Comparison of ENCODE assay signal across 15 mouse cellular contexts in genomic region chr10:75298608-75299007, GRCm38 (mm10).
"Had no signal": no experiment of that assay in that cellular context is flagged by ENCODE, and none has a peak within 500 bp of the region (broad histone marks: within the 10 kb centered on the region; RNA-seq: fewer than 3 reads in every experiment).

No protein-coding gene starts in this region.

- H3K36me3 ChIP-seq: midbrain, embryonic 15.5 days had no signal

- DNase-seq: kidney, postnatal 36 days; layer of hippocampus, postnatal 36 days; liver, embryonic 13.5 days; lung, embryonic 14.5 days; right cerebral cortex, adult 18-20 months; right cerebral cortex, postnatal 14 days; right cerebral cortex, postnatal 4 days; thymus, adult 18-20 months; thymus, postnatal 36 days had no signal

- ATAC-seq: lung, postnatal 0 days; midbrain, embryonic 15.5 days had no signal

- H3K9ac ChIP-seq: liver, embryonic 13.5 days; lung, embryonic 14.5 days; midbrain, embryonic 12.5 days; midbrain, embryonic 15.5 days had no signal

- H3K27me3 ChIP-seq: liver, embryonic 13.5 days; midbrain, embryonic 12.5 days; midbrain, embryonic 15.5 days had no signal

- H3K4me3 ChIP-seq: left cerebral cortex, adult 2 months; liver, embryonic 13.5 days; midbrain, embryonic 12.5 days; midbrain, embryonic 15.5 days had no signal

- H3K4me2 ChIP-seq: liver, embryonic 13.5 days; lung, embryonic 14.5 days; midbrain, embryonic 12.5 days; midbrain, embryonic 15.5 days had no signal

- H3K4me1 ChIP-seq: midbrain, embryonic 12.5 days; midbrain, embryonic 15.5 days had no signal

- H3K27ac ChIP-seq: kidney, postnatal 0 days; left cerebral cortex, adult 2 months; liver, embryonic 13.5 days; midbrain, embryonic 12.5 days; midbrain, embryonic 15.5 days; stomach, postnatal 0 days had no signal

- H3K9me3 ChIP-seq: liver, embryonic 13.5 days; midbrain, embryonic 12.5 days; midbrain, embryonic 15.5 days had no signal
